Mouse (Mus musculus): Measurements from ENCODE around the gene Thg1l.

Gene Thg1l

GRCm38 (mm10) chr11:45955127-45955627 lies at the start of gene Thg1l:
Thg1l (minus strand) TSS chr11:45955494.
- DNase-seq, result peak; percentile 93

DNA sequence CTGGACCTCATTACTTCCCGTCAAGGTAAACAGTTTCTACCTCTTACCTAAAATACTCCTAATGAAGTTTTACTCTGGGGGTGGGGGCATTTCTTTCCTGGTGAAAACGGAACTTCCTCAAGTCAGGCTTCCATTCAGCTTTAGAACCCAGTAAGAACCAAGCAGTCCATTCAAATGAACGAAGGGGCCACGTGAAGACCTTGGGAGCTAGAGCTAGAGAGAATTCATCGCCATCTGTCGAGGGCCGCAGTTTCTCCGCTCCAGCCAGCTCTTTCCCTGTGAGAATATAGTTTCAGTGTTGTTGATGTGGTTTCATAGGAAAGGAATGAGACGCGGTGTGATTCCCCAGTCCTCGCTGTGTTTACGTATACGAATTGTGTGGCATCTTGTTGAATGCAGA lies 36.8 kb upstream of the Thg1l start:
- DNase-seq, result no peak

DNA sequence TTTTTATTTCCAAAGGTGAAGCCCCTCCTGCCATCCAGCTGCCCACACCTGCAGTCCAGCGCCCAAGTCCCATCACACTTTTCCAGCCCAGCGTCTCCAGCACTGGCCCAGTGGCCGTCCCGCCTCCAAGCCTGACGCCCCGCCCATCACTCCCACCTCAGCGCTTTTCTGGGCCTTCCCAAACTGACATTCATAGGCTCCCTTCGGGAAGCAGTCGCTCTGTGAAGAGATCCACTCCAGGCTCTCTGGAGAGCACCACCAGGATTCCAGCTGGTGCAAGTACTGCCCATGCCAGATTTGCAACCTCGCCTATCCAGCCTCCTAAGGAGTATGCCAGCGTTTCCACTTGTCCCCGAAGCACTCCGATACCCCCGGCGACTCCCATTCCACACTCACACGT lies 36.3 kb upstream of the Thg1l start:
- no peak for DNase-seq

DNA sequence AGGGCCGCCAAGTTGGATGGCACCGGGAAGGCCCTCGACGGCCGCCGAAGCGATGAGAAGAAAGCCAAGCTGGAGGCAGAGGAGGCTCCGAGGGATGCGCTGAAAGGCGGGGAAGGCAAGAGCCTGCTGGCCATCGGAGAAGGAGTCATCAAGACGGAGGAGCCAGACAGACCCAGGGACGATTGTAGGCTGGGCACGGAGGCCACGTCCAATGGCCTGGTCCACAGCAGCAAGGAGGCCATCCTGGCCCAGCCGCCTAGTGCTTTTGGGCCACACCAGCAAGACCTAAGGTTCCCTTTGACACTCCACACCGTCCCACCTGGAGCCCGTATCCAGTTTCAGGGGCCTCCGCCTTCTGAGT lies 25.6 kb upstream of the Thg1l start:
- no peak for DNase-seq

DNA sequence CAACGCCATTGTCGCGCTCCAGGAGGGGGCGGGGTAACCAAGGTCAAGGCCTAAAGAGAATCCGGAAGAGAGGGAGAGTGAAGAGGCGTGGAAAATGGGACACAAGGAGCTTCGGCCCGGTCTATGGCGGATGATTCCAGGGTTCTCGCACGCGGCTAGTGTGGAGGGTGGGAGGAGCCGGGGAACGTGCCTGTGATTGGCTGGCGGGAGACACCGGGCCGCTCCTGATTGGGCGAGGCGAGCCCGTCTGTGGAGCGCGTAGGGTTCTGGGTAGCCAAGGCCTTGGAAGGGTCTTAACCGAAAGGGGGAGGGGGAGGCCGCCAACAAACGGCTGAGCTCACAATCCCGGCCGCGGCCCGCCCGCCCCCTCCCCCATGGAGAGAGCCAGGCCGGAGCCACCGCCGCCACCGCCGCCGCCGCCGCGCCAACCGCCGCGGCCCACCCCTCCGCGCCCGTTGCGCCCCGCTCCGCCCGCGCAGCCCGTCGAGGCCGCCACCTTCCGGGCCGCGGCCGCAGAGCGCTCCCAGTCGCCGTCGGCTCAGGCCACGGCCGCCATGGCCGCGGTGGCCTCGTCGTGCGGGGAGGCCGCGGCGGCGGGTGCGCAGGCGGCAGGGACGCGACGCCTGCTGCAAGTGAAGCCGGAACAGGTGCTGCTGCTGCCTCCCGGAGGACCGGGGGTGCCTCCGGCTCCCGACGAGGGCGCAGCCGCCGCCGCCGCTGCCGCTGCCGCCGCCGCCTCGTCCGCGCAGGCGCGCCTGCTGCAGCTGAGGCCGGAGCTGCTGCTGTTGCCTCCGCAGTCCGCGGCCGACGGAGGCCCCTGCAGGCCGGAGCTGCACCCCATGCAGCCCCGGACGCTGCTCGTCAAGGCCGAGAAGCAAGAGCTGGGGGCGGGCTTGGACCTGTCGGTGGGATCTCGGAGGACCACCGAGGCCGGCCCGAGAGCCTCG lies 24.9 kb upstream of the Thg1l start, which contains the start of gene Sox30:
TSS of gene Sox30 (plus strand) at position 365 of the 947 bp plus-strand sequence.
- DNase-seq, result peak; percentile 41

GRCm38 (mm10) chr11:45976061-45976460 lies 20.8 kb upstream of the Thg1l start:
- peak; percentile 56 for DNase-seq

DNA sequence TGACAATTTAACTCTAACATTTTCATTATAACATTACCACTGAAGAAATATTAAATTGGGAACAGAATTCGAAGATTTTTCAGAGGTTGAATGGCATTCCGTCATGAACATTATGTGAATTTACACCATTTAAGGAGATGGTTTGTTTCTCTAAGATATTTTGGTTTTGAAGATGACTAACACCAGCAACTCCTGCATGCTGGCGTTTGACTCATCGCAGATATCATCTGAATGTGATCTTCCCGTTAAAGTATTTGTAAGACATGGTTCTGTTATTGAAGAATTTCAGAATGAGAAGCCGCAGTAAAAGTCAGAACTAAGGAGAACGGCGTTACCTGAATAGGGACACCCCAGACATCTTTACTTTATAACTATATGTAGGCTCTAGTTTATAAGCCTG lies 19.2 kb upstream of the Thg1l start:
- DNase-seq, result no peak

- DNase-seq, result no peak
These were observed 18.3 kb upstream of the Thg1l start for GRCm38 (mm10) chr11:45973635-45974034.

GRCm38 (mm10) chr11:45968466-45968865 lies 13.2 kb upstream of the Thg1l start:
- DNase-seq, result no peak

- DNase-seq, result no peak
These were observed 11.6 kb upstream of the Thg1l start for GRCm38 (mm10) chr11:45966896-45967295.

- no peak for DNase-seq
These were observed 4.7 kb upstream of the Thg1l start for GRCm38 (mm10) chr11:45960003-45960402.

DNA sequence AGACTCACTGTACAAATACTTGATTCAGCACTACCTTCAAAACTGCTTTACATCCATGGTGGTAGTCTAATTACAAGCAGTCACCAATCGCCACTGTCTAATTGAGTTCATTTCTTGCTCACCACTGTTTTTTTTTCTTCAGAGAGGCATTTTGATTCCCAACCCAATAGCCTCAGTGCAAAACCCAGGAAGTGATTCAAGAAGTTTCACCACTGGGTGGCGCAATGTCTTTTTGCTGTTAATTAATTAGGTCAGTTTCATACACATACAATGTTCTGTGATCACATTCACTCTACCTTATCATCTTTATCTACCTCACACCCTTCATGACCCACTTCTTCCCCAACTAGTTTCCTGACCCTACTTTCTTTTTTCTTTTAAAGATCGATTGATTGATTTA lies 4.3 kb upstream of the Thg1l start:
- DNase-seq, result no peak

DNA sequence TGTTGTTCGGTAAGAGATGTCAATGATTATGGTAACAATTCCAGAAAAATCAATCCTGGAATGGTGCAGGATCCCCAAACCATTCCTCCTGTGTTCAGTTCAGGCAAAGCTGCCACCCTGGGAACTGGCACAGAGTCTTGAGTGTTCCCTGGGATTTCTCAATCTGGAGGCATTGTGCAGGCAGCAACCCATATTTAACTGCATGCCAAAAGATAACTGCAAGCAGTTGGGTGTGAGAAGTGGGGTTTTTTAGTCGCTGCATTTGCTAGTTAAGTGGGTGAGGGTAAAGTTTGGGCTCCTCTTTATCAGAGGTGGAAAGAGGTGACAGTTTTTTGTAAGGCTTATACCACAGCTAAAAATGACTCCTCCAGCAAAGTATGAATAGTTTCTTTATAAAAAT lies 7.8 kb downstream of the Thg1l start:
- peak; percentile 65 for DNase-seq

GRCm38 (mm10) chr11:45946796-45947195 lies 8.5 kb downstream of the Thg1l start:
- DNase-seq, result no peak

DNA sequence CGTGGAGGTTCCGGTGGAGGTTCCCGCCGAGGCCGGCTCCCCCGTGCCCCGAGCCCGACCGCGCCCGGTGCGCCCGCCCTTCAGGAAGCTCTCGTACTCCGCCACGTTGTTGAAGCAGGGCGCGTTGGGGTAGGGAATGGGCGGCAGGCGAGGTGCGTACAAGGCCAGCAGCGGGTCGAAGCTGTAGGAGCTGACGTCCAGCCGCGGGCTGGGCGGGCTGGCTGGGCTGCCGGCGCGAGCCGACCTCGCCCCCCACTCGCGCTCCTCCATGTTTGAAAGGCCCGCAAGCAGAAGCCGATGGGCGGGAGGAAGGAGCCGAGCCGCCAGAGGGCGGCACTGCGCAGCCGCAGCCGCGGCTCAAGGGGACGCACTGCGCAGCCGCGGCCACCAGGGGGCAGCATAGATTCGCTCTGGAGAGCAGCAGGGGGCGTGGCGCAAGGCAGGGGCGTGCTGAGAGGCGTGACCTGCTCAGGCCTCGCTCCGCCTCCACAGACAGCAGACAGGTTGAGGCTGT lies 10.6 kb downstream of the Thg1l start, which contains the start of gene Lsm11:
TSS of gene Lsm11 (minus strand) at position 293 of the 514 bp plus-strand sequence.
- peak; percentile 94 for DNase-seq

GRCm38 (mm10) chr11:45943891-45944642 lies 11.2 kb downstream of the Thg1l start:
- no peak for DNase-seq

GRCm38 (mm10) chr11:45943108-45943705 lies 12.1 kb downstream of the Thg1l start:
- DNase-seq, result peak; percentile 40

DNA sequence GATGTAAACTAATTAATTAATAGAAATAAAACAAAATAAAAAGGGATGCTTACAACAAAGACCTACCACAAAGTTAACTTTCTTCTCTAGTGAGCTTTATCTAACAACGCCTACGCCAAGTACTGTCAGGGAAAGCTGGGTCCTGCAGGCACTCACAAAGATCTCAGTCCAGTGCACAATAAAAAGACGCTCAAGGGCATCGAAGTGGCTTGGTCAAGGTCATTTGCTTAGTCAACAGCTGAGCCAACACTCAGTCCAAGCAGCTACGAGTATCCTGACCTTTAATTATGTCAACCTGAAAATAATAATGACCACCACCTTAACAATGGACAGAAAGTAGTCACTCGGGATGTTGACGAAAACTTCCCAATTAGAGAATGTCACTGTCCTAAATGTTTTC lies 13.0 kb downstream of the Thg1l start:
- no peak for DNase-seq

DNA sequence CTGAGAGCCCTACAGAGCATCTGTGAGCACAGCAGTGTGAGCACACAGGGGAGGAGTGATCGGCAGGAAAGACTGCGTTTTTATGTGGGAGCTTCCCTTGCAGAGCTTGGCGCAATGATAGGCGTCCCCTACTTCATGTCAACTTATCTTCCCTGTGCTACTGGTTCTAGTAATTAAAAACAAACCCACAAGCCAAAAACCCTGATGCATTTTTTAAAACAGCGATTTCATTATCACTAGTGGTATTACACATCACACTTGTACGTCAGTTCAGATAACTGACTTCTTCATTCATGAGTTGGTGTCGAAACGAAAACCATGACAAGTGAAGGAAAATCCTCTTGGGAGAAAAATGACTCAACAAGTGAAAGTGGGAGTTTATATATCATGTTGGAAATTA lies 16.4 kb downstream of the Thg1l start:
- no peak for DNase-seq

- DNase-seq, result no peak
These were observed 17.8 kb downstream of the Thg1l start for GRCm38 (mm10) chr11:45937478-45937877.

DNA sequence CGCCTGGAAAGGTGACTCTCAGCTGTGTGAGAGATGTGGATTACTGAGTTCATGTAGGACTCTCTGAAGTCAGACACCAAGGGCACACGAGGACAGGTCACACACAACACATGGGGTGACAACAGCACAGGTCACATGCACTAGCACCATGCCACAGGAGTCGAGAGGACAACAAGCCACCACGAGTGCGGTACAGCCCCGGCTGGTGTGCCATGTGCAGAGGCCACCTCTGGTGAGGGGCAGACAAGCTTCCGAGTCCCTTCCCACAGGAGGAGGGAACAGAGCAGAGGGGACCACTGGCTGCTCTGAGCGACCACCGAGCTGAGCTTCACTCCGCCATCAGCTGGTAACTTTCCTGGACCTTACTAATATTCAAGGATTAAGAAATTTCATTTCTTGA lies 22.5 kb downstream of the Thg1l start:
- DNase-seq, result no peak

GRCm38 (mm10) chr11:45929541-45929940 lies 25.8 kb downstream of the Thg1l start:
- no peak for DNase-seq

GRCm38 (mm10) chr11:45927456-45927855 lies 27.8 kb downstream of the Thg1l start:
- DNase-seq, result no peak
